Mouse (Mus musculus): Measurements from ENCODE around the gene Adcy10. TPM values are rescaled to one million over a fixed set of nuclear protein-coding genes. Genes with fewer than 3 reads are reported as not detected.

Adcy10 gene
- polyA plus RNA-seq, 1 experiment: not detected

DNA sequence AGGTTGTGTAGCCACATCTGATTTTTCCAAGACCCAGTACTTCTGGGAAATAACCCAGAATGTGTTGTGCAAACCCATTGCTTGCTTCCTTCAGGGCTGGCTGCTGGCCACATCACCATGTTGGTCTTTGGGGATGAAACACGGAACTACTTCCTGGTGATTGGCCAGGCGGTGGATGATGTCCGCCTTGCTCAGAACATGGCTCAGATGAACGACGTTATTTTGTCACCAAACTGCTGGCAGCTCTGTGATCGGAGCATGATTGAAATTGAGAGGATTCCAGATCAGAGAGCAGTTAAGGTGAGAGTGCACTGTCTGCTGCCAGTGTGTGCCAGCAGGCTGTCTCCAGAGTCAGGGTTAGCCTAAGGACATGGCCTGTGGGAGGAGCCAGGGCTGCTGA, 25.2 kb downstream of the Adcy10 start:
- 81% methylated on average over 6 of the region's 6 CpGs for WGBS
- DNase-seq (ENCODE audit: low read depth, low spot score): no peak

DNA sequence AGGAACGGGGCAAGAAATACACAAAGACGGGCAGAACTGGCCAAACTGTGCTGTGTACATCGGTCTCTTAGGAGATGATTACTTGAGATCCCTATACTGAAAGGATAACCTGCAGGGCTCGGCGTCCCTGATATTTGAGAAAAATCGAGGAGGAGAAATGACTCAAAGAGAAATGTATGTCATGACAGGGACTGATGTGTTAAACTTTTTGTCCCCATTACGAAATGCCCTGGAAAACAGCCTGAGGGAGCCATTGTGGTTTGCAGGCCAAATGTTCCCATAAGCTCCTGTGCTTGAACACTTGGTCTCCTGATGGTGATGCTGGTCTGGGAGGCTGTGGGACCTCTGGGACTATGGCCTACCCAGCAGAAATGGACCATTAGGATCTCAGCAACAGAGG, 35.7 kb downstream of the Adcy10 start:
- WGBS: 94% methylated on average over 7 of the region's 7 CpGs
- DNase-seq (ENCODE audit: low read depth, low spot score): no peak

DNA sequence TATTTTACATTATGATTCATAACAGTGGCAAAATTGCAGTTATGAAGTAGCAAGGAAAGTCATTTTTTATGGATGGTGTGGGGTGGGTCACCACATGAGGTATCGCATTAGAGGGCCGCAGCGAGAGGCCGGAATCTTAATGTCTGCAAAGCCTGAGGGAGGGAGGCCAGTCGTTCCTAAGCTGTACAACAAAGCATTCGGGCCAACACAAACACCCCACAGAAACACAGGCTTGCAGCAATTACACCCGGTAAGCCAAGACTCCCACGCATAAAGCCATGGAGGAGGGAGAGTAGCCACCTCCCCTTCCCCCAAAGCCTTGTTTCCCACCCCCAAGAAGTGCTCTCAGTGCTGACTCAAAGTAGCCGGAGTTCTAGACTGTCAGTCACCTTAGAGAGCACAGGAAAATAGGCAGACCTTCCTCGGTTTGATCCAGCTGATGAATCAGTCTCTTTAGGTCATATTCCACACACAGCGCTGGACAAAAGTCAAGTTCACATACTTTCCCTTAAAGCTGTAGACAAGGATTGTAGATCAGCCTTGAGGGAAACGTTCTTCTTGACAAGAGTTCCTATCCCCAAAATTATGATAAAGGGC, 51.2 kb downstream of the Adcy10 start:
- WGBS: 69% methylated on average over 12 of the region's 12 CpGs
- DNase-seq (ENCODE audit: low read depth, low spot score): no peak

DNA sequence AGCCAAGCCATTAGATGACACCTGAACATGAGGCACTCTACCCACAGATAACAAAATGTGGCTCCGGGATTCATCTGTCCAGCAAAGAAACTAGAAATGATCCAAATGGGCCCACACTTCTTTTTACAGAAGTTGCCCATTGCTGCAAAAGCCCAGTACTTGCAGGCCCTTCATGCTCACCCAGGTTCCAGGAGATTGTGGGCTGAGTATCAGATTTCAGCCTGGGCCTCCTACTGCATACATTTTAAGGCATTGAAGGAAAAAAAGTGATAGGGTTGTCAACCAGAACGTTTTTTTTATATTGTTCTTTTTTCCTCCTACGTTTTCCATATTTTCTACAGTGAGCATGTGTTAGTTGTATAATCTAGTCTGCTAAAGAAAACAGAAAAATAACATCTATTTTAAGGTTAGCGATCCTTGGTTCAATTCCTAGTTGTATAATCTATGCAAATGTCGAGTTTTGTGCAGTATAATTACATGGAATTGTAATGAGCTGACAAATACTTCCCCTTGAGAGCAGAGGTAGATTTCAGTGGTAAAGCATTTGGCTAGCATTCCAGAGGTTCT, 52.3 kb downstream of the Adcy10 start:
- 58% methylated on average over 5 of the region's 5 CpGs for WGBS
- no peak for DNase-seq (ENCODE audit: low read depth, low spot score)

DNA sequence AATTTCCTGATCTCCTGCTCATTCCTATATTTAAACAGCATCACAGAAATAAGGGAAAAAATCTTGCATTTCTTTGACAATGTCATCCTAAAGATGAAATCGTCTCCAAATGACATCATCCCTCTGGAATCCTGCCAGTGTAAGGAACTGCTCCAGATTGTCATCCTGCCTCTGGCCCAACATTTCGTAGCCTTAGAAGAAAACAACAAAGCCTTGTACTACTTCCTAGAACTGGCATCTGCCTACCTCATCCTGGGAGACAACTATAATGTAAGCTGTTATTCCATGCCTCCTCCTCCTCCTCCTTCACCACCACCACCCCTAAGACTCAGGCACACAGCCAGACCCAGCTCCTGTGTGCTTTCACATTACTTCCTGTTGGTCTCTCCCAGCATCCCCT, 71.7 kb downstream of the Adcy10 start:
- no peak for DNase-seq (ENCODE audit: low read depth, low spot score)
- WGBS: 20% methylated on average over 2 of the region's 2 CpGs

- DNase-seq (ENCODE audit: low read depth, low spot score): no peak
- 83% methylated on average over 9 of the region's 9 CpGs for WGBS
Observed at GRCm38 (mm10) chr1:165559073-165559472, 74.1 kb downstream of the Adcy10 start.

GRCm38 (mm10) chr1:165565283-165565682, 80.3 kb downstream of the Adcy10 start:
- 75% methylated on average over 4 of the region's 4 CpGs for WGBS
- DNase-seq (ENCODE audit: low read depth, low spot score): no peak

- 83% methylated on average over 7 of the region's 7 CpGs for WGBS
- no peak for DNase-seq (ENCODE audit: low read depth, low spot score)
Observed at GRCm38 (mm10) chr1:165567466-165567865, 82.5 kb downstream of the Adcy10 start.

DNA sequence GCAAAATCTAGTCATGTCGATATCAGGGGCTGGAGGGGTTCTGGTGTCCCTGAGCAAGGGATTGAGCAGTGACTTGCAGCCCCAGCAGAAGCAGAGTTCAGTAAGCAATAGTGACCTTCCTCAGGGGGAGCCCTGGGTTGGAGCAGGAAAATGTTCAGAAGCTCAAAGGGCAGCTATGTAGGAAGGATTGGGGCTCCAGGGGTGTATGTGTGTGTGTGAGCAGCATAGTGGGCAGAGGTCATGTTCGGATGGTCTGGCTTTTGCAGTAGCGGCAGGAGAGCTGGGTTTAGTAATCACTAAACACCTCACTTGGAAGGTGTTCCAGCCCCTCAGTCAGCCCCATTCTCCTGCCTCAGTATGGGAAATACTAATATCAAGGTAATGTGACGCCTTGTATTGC, 91.0 kb downstream of the Adcy10 start:
- DNase-seq (ENCODE audit: low read depth, low spot score): no peak
- WGBS: 80% methylated on average over 4 of the region's 4 CpGs

GRCm38 (mm10) chr1:165576459-165577112, 91.6 kb downstream of the Adcy10 start:
- WGBS: 72% methylated on average over 9 of the region's 9 CpGs
- DNase-seq (ENCODE audit: low read depth, low spot score): no peak

- DNase-seq (ENCODE audit: low read depth, low spot score): no peak
- 60% methylated on average over 5 of the region's 5 CpGs for WGBS
Observed at GRCm38 (mm10) chr1:165579332-165579731, 94.3 kb downstream of the Adcy10 start.

DNA sequence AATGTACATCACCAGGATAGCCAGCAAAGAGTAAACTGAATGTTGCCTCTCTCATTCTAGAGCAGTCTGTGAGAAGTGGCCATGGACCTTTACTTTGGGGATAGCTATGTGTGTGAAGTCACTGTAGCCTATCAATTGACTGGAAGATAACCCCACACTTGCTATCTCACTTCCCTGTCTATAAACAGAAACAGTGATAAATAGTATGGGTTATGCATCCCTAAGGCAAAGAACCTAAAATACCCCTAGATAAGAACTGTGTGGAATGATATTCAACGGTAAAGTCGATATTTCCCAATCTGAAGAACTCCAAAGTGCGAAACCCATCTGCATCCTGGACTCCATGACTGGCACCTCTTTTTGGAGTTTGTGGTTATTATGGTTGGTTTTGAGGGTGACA, 96.3 kb downstream of the Adcy10 start:
- WGBS: 90% methylated on average over 3 of the region's 3 CpGs
- no peak for DNase-seq (ENCODE audit: low read depth, low spot score)

DNA sequence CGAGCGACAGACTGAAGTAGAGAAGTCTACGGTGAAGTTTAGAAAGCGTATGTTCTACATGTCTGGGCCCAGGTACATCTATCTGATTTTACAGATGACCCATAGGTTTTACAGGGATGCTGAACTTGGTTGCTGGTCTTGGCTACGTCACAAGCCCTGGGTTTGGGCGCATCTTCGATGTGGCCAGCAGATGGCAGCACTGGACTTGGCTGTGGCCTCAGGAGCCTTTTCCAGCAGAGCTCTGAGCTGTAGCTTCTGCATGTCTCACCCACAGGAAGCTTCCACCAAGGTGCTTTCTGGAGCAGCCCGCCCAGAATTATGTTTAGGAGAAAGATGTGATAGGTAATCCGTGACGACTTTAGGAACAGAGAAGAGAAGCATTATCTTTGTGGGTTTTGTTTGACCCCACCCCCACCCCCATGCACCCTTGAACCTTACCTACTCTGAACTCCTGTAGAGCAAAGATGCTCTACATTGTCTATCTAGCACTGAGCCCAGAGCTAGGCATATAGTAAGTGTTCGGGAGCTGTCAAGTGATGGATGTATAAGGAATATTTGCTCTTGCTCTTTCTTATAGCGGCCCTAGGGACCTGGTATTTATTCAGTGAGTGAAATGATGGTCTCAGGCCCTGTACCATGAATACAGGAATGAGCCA, 98.7 kb downstream of the Adcy10 start:
- 32% methylated on average over 12 of the region's 12 CpGs for WGBS
- DNase-seq (ENCODE audit: low read depth, low spot score): peak; percentile 66

DNA sequence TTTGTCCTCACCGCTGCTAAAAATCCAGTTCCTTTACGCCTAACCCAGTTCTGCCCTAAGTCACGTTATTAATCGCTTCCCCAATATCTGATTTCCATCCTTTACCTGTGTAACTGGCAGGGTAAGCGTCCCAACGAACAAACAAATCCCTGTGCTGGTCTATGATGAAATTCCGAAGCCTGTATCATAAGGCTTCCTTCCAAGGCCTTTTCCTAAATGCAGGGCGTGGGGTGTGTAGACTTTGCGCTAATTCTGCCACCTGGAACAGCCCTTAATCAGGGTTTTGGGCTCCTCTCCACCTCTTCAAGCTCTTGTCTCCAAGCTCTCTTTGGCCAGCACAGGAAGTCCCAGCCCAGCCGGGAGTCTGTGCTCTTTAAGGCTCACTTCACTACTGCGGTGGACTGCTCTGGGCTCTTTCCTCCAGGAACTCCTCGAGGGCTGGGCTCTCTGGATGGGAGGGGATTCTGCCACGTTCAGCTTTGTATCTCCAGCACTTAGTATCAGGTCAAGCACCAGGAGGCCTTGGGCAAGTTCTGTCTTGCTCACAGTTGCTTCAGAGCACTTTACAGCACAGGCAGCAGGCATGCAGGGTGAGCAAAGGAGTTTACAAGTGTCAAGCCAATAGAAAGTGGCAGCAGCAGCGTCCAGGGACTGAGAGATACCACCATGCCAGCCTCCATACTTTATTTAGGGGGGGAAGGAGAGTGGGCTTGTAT, 100.6 kb downstream of the Adcy10 start:
- no peak for DNase-seq (ENCODE audit: low read depth, low spot score)
- 59% methylated on average over 14 of the region's 14 CpGs for WGBS

DNA sequence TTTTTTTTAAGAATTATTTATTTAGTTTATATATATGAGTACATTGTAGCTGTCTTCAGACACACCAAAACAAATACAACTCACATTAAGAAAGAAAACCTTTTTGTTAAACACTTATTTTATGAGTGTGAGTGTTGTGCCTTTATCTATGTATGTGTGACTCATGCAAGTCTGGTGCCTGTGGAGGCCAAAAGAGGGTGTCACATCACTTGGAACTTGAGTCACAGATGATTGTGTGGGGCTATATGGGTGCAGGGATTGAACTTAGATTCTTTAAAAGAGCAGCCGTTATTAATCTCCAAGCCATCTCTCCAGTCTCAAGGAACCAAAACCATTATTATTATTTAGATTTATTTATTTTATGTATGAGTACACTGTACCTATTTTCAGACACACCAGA, 101.4 kb downstream of the Adcy10 start:
- WGBS: 68% methylated on average over 1 of the region's 1 CpGs
- DNase-seq (ENCODE audit: low read depth, low spot score): no peak

- no peak for DNase-seq (ENCODE audit: low read depth, low spot score)
Observed at GRCm38 (mm10) chr1:165587845-165588244, 102.9 kb downstream of the Adcy10 start.

DNA sequence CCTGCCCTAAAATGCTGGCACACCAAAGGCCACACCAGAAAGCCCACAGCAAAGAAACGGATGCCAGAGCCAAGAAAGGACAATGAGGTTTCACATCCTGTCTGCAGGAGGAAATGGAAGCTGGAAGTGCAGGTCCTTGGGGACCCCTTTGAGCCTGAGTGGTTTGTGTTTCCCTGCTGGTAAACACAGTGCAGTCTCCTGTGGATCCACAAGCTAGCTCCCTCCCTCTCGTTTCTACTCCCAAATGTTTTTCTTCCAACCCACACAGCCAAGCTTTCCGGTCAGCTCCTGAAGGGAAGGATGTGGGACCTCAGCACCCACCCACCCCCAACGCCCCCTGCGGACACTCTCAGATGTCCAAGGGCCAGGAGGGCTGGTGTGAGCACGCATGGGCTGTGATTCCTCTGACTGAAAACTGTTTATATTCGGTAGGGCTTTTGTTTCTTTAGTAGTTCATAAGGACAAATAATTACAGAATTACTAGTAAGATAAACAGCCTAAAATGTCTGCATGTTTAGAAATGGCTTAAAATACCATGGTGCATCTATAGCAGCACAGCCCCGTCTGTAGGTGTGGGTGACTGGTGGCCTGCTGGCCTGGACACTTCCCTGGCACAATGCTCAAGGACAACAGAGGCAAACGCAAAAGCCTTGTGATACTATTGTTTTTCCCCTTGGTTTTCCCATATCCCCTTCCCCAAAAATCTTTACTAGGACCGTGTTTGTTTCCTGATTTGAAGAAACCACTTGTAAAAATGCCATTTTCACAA, 104.5 kb downstream of the Adcy10 start:
- 45% methylated on average over 10 of the region's 10 CpGs for WGBS
- DNase-seq (ENCODE audit: low read depth, low spot score): no peak

More at GRCm38 (mm10) chr1:165587845-165588244, 102.9 kb downstream of the Adcy10 start:
- 30% methylated on average over 8 of the region's 8 CpGs for WGBS

DNA sequence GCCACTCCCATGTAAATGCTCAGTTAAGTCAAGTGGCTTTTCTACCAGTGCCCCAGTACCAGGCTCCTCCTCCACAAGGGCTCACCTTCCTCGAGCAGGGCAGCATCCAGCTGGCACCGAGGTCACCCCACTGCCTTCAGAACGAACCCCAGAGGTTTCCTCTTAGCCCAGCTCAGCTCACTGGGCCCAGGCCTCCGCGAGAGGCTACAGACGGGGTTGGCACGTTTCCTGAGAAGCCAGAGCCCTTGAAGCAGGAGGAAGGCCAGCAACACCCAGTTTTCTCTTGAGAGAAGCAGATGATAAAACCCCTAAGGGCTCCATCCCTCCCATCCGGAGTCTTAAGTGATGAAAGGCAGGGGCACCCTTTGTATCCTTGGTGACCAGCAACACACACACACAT, 105.8 kb downstream of the Adcy10 start:
- WGBS: 52% methylated on average over 8 of the region's 8 CpGs
- DNase-seq (ENCODE audit: low read depth, low spot score): no peak

GRCm38 (mm10) chr1:165592295-165593082, 107.5 kb downstream of the Adcy10 start:
- WGBS: 81% methylated on average over 14 of the region's 14 CpGs
- DNase-seq (ENCODE audit: low read depth, low spot score): no peak

All from large intestine, adult 2 months (tissue).